Mouse (Mus musculus): ENCODE data around the gene Hoxb7. TPM values are rescaled to one million over a fixed set of nuclear protein-coding genes. Genes with fewer than 3 reads are reported as not detected.

The Hoxb7 gene
- polyA plus RNA-seq, 1 experiment from 2014 or later, result 11.7 TPM

DNA sequence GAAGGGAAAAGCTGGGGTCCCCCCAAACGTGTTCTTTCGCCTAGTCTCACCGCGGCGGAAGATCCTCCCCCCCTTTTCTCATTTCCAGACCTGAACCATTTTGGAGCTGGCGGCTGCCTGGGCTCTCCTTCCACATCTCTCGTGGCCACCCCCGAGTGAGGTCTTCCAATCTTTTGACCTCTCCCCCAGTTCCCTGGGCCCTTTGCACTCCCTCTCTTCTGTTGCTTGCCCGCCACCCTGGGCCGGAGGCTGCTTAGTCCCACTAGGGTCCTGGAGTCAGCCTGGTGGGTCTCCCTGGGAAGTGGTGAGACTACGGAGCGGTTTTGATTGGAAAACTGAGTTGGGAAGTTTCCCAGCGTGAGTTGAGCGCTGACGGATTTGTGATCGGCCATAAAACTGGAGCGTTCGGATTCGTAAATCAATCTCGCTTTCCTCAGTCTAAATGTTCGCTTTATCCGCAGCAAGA is 39.4 kb downstream of the Hoxb7 start:
- Histone ChIP-seq H3K36me3 (ENCODE audit: control insufficient read depth, insufficient read depth, low read length) (peaks cover 18% of the 10 kb centered on the region; the same call in 1 of the 2 replicates), H3K27ac (ENCODE audit: low read depth) (peak overlapping the region; percentile 99), H3K4me3 (ENCODE audit: low read depth, low read length) (peak overlapping the region; percentile 69), H3K9ac (ENCODE audit: low read length) (peak overlapping the region; percentile 96), H3K27me3 (replicated peaks; ENCODE audit: control insufficient read depth, insufficient read depth, low read length) (no peaks in the 10 kb centered on the region), H3K4me2 (ENCODE audit: low read length) (peak overlapping the region; percentile 89), H3K4me1 (replicated peaks; ENCODE audit: control insufficient read depth, insufficient read depth, low read length) (peaks cover 46% of the 10 kb centered on the region), H3K9me3 (ENCODE audit: control insufficient read depth, low read length) (no peaks in the 10 kb centered on the region)
- DNase-seq (ENCODE audit: low spot score) (peak; percentile 83), ATAC-seq (replicated peaks; ENCODE audit: low FRiP score, low TSS enrichment, low read depth) (no peak)
- 12% methylated on average over 22 of the region's 22 CpGs for WGBS

- peak overlapping the region; percentile 89 for H3K4me2 ChIP-seq (ENCODE audit: low read length)
- H3K9ac ChIP-seq (ENCODE audit: low read length), result peak overlapping the region; percentile 96
- H3K4me3 ChIP-seq (ENCODE audit: low read depth, low read length), result peak overlapping the region; percentile 69
- no peaks in the 10 kb centered on the region for H3K27me3 ChIP-seq (replicated peaks; ENCODE audit: control insufficient read depth, insufficient read depth, low read length)
- ATAC-seq (replicated peaks; ENCODE audit: low FRiP score, low TSS enrichment, low read depth), result no peak
- peak; percentile 72 for DNase-seq (ENCODE audit: low spot score)
- peaks cover 54% of the 10 kb centered on the region for H3K4me1 ChIP-seq (replicated peaks; ENCODE audit: control insufficient read depth, insufficient read depth, low read length)
- H3K36me3 ChIP-seq (ENCODE audit: control insufficient read depth, insufficient read depth, low read length), result peaks cover 14% of the 10 kb centered on the region; the same call in 1 of the 2 replicates
- 23% methylated on average over 12 of the region's 12 CpGs for WGBS
- H3K27ac ChIP-seq (ENCODE audit: low read depth), result peak overlapping the region; percentile 99
- no peaks in the 10 kb centered on the region for H3K9me3 ChIP-seq (ENCODE audit: control insufficient read depth, low read length)
These were observed 40.3 kb downstream of the Hoxb7 start for GRCm38 (mm10) chr11:96326705-96327104.

DNA sequence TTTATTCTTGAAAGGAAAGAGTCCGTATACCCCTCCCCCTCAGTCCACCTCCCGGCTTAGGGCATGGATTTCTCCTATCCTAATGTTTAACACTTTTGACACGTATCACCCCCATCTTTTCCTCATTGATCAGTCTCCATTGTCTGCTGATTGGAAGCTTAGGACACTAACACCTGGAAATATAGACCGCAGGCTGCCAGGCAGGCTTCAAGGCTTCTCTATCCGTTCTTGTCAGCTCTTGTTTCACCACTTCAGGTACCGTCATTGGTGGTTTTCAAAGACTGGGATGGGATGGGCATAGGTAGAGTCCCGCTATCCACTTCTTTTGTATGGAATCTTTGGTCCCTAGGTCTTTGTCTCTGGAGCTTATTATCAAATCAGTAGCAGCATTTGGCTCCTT is 40.7 kb downstream of the Hoxb7 start:
- Histone ChIP-seq H3K9me3 (ENCODE audit: control insufficient read depth, low read length) (no peaks in the 10 kb centered on the region), H3K4me2 (ENCODE audit: low read length) (peak overlapping the region; percentile 89), H3K36me3 (ENCODE audit: control insufficient read depth, insufficient read depth, low read length) (peaks cover 14% of the 10 kb centered on the region; the same call in 1 of the 2 replicates), H3K9ac (ENCODE audit: low read length) (peak overlapping the region; percentile 96), H3K4me1 (replicated peaks; ENCODE audit: control insufficient read depth, insufficient read depth, low read length) (peaks cover 57% of the 10 kb centered on the region), H3K27ac (ENCODE audit: low read depth) (peak overlapping the region; percentile 99), H3K27me3 (replicated peaks; ENCODE audit: control insufficient read depth, insufficient read depth, low read length) (no peaks in the 10 kb centered on the region), H3K4me3 (ENCODE audit: low read depth, low read length) (peak overlapping the region; percentile 69)
- peak; percentile 73 for DNase-seq (ENCODE audit: low spot score)
- 25% methylated on average over 7 of the region's 7 CpGs for WGBS
- no peak for ATAC-seq (replicated peaks; ENCODE audit: low FRiP score, low TSS enrichment, low read depth)

DNA sequence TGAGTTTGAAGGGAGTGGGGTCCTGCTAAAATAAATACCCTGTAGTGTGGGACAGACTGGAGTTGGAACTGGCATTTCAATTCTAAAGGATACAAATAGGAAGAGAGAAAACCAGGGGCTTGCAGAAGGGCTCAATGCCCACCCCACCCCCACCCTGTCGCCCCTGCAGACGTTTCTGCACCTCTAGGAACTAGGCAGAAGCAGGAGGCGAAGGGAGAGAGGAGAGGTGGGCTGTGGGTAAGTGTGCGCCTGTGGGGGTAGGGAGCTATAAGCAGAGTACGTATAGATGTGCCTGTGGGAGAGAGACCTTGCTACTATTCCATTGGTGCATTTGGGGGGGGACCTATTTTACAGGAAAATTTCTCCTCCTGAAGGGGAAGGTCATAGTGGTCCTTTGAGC is 41.3 kb downstream of the Hoxb7 start:
- Histone ChIP-seq H3K4me3 (ENCODE audit: low read depth, low read length) (peak overlapping the region; percentile 69), H3K27me3 (replicated peaks; ENCODE audit: control insufficient read depth, insufficient read depth, low read length) (no peaks in the 10 kb centered on the region), H3K27ac (ENCODE audit: low read depth) (peak overlapping the region; percentile 99), H3K9ac (ENCODE audit: low read length) (peak overlapping the region; percentile 96), H3K4me2 (ENCODE audit: low read length) (peak overlapping the region; percentile 89), H3K4me1 (replicated peaks; ENCODE audit: control insufficient read depth, insufficient read depth, low read length) (peaks cover 51% of the 10 kb centered on the region), H3K9me3 (ENCODE audit: control insufficient read depth, low read length) (no peaks in the 10 kb centered on the region), H3K36me3 (ENCODE audit: control insufficient read depth, insufficient read depth, low read length) (peaks cover 14% of the 10 kb centered on the region; the same call in 1 of the 2 replicates)
- DNase-seq (ENCODE audit: low spot score) (peak; percentile 65), ATAC-seq (replicated peaks; ENCODE audit: low FRiP score, low TSS enrichment, low read depth) (no peak)
- WGBS, result 32% methylated on average over 5 of the region's 5 CpGs

DNA sequence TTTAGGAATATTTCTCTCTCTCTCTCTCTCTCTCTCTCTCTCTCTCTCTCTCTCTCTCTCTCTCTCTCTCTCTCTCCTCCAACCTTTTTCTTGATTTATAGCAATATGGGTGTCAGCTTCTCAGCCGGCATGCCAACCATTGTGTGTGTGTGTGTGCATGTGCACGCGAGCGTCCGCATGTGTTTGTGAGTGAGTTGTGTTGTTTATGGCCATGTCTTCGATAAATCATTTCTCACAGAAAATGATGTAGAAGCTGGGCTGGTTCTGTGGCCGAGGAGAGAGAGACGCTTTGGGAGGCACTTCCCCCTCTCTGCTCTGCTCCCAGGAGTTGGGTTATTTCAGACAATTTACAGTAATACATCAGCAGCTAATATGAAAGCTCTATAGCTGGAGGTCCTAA is 42.2 kb downstream of the Hoxb7 start:
- DNase-seq (ENCODE audit: low spot score) (peak; percentile 63), ATAC-seq (replicated peaks; ENCODE audit: low FRiP score, low TSS enrichment, low read depth) (no peak)
- H3K9ac ChIP-seq (ENCODE audit: low read length), result peak overlapping the region; percentile 96
- H3K36me3 ChIP-seq (ENCODE audit: control insufficient read depth, insufficient read depth, low read length), result peaks cover 10% of the 10 kb centered on the region; the same call in 1 of the 2 replicates
- peak overlapping the region; percentile 89 for H3K4me2 ChIP-seq (ENCODE audit: low read length)
- WGBS, result 16% methylated on average over 8 of the region's 8 CpGs
- H3K4me3 ChIP-seq (ENCODE audit: low read depth, low read length), result peak overlapping the region; percentile 25
- H3K27me3 ChIP-seq (replicated peaks; ENCODE audit: control insufficient read depth, insufficient read depth, low read length), result no peaks in the 10 kb centered on the region
- peak overlapping the region; percentile 99 for H3K27ac ChIP-seq (ENCODE audit: low read depth)
- H3K9me3 ChIP-seq (ENCODE audit: control insufficient read depth, low read length), result no peaks in the 10 kb centered on the region
- peaks cover 54% of the 10 kb centered on the region for H3K4me1 ChIP-seq (replicated peaks; ENCODE audit: control insufficient read depth, insufficient read depth, low read length)

DNA sequence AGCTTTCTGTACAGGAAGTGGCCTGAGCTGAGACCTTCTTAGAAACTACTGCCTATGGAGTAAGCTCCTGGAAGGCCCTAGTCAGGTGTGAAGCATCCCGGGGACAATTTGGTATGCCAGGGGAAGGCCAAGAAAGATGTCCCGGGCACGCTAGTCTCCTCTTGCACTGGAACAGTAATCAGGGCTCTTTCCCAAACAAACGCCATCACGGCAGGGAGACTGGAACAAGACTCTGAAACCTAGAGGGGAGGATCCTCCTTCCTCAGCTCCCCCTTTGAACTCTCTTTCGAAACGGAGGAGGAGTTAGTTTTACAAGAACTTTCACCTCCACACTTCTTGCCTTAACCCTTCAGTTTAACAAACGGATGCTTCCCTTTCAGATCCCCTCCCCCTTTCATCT is 45.7 kb downstream of the Hoxb7 start:
- 9% methylated on average over 8 of the region's 8 CpGs for WGBS
- Histone ChIP-seq H3K36me3 (ENCODE audit: control insufficient read depth, insufficient read depth, low read length) (peaks cover 10% of the 10 kb centered on the region; the same call in 1 of the 2 replicates), H3K27ac (ENCODE audit: low read depth) (peak overlapping the region; percentile 99), H3K4me3 (ENCODE audit: low read depth, low read length) (peak overlapping the region; percentile 43), H3K4me1 (replicated peaks; ENCODE audit: control insufficient read depth, insufficient read depth, low read length) (peaks cover 79% of the 10 kb centered on the region), H3K9me3 (ENCODE audit: control insufficient read depth, low read length) (no peaks in the 10 kb centered on the region), H3K4me2 (ENCODE audit: low read length) (peak overlapping the region; percentile 89), H3K9ac (ENCODE audit: low read length) (peak overlapping the region; percentile 83), H3K27me3 (replicated peaks; ENCODE audit: control insufficient read depth, insufficient read depth, low read length) (no peaks in the 10 kb centered on the region)
- DNase-seq (ENCODE audit: low spot score) (peak; percentile 82), ATAC-seq (replicated peaks; ENCODE audit: low FRiP score, low TSS enrichment, low read depth) (no peak)

DNA sequence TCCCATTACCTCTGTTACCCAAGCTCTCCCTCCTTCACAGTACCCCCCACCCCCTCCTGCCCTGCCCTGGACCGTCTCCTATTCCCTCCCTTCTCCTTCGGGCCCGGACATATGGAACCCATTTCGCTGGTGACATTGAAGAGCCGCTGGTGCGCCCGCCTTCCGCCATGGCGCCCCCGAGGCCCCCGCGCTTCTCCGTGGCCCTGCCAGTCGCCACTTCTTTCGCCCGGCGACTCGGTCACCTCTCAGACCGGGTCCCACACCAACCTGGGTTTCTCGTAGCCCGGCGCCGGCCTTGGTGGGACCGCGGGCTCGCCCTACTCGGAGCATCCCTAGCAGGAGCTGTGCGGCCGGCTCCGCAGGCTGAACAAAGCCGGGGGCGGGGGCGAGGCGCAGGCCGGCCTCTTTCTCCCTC is 46.2 kb downstream of the Hoxb7 start:
- H3K9ac ChIP-seq (ENCODE audit: low read length), result peak overlapping the region; percentile 83
- no peaks in the 10 kb centered on the region for H3K27me3 ChIP-seq (replicated peaks; ENCODE audit: control insufficient read depth, insufficient read depth, low read length)
- peak overlapping the region; percentile 99 for H3K27ac ChIP-seq (ENCODE audit: low read depth)
- DNase-seq (ENCODE audit: low spot score) (peak; percentile 74), ATAC-seq (replicated peaks; ENCODE audit: low FRiP score, low TSS enrichment, low read depth) (no peak)
- 3% methylated on average over 35 of the region's 35 CpGs for WGBS
- H3K9me3 ChIP-seq (ENCODE audit: control insufficient read depth, low read length), result no peaks in the 10 kb centered on the region
- peaks cover 10% of the 10 kb centered on the region; the same call in 1 of the 2 replicates for H3K36me3 ChIP-seq (ENCODE audit: control insufficient read depth, insufficient read depth, low read length)
- peak overlapping the region; percentile 89 for H3K4me2 ChIP-seq (ENCODE audit: low read length)
- peak overlapping the region; percentile 43 for H3K4me3 ChIP-seq (ENCODE audit: low read depth, low read length)
- H3K4me1 ChIP-seq (replicated peaks; ENCODE audit: control insufficient read depth, insufficient read depth, low read length), result peaks cover 79% of the 10 kb centered on the region

DNA sequence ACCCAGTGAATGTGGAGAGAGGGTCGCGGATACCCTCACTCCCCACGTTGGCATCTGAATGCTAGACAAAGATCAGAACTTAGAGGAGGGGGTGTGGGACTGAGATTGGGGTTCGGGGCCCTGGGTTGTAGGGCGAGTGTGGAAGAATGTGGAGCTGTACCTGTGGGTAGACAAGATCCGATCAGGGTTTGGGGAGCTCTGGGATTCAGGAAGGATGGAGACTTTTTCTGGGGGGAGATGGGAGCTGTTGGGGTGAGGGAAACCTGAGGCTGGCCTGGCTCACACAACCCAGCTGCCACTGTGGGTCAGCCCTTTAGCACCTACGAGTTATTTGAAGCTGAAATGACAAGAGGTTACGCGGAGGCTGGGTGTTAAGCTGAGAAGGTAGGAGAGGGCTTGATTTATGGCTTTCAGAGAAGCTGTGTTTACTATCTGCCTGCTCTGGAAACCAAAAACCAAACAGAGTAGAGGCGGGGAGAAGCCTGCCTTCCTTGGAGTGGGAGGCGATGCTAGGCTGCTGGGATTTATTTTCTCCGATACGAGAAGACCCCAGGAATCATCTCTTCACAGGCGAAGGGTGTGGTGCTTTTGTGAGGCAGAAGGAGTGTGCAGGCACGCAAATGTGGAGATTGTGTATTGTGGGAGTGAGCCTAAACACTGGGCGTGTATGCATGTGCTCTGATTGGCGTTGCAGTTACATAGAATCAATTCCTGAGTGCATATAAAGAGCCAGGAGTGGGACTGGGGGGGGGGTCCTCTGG is 47.0 kb downstream of the Hoxb7 start:
- peak overlapping the region; percentile 89 for H3K4me2 ChIP-seq (ENCODE audit: low read length)
- peak; percentile 41; the same call in 1 of the 2 replicates for ATAC-seq (replicated peaks; ENCODE audit: low FRiP score, low TSS enrichment, low read depth)
- H3K9ac ChIP-seq (ENCODE audit: low read length), result peak overlapping the region; percentile 83
- H3K36me3 ChIP-seq (ENCODE audit: control insufficient read depth, insufficient read depth, low read length), result peaks cover 10% of the 10 kb centered on the region; the same call in 1 of the 2 replicates
- H3K4me1 ChIP-seq (replicated peaks; ENCODE audit: control insufficient read depth, insufficient read depth, low read length), result peaks cover 83% of the 10 kb centered on the region
- 10% methylated on average over 17 of the region's 17 CpGs for WGBS
- DNase-seq (ENCODE audit: low spot score), result peak; percentile 82
- H3K9me3 ChIP-seq (ENCODE audit: control insufficient read depth, low read length), result no peaks in the 10 kb centered on the region
- H3K4me3 ChIP-seq (ENCODE audit: low read depth, low read length), result peak overlapping the region; percentile 43
- no peaks in the 10 kb centered on the region for H3K27me3 ChIP-seq (replicated peaks; ENCODE audit: control insufficient read depth, insufficient read depth, low read length)
- H3K27ac ChIP-seq (ENCODE audit: low read depth), result peak overlapping the region; percentile 99
